Mouse (Mus musculus) ES-Bruce4 (cell line): ENCODE data around the gene Kcnd3. TPM values are rescaled to one million over a fixed set of nuclear protein-coding genes. Genes with fewer than 3 reads are reported as not detected.

Experiments used
- H3K27ac ChIP-seq: 2 replicates; pipeline ENCODE4 v1.5.1; 2012; ENCODE audit warnings: low read length, inconsistent platforms; ENCODE audit not compliant: insufficient read depth
- H3K27me3 ChIP-seq: 2 replicates; pipeline ENCODE4 v1.6.1; 2012; ENCODE audit warnings: mild to moderate bottlenecking, low read length, inconsistent platforms; ENCODE audit not compliant: control insufficient read depth, poor library complexity, insufficient read depth, severe bottlenecking
- H3K36me3 ChIP-seq: 2 replicates; pipeline ENCODE4 v1.6.1; 2012; ENCODE audit warnings: inconsistent platforms, mild to moderate bottlenecking, low read length, moderate library complexity; ENCODE audit not compliant: control insufficient read depth, poor library complexity, insufficient read depth, severe bottlenecking
- H3K4me1 ChIP-seq: one replicate; pipeline ENCODE4 v1.8.1; 2011; ENCODE audit warnings: low read length; ENCODE audit not compliant: control insufficient read depth, insufficient read depth
- H3K4me3 ChIP-seq: 2 replicates; pipeline ENCODE4 v1.5.1; 2011; ENCODE audit warnings: low read depth, mild to moderate bottlenecking, low read length
- H3K9ac ChIP-seq: 2 replicates; pipeline ENCODE4 v1.6.1; 2012; ENCODE audit warnings: low read depth, mild to moderate bottlenecking, inconsistent platforms; ENCODE audit not compliant: poor library complexity, severe bottlenecking
- H3K9me3 ChIP-seq: replicated peaks from 2 replicates; pipeline ENCODE4 v1.6.1; 2012; ENCODE audit warnings: mild to moderate bottlenecking, low read length, inconsistent platforms; ENCODE audit not compliant: control insufficient read depth, poor library complexity, insufficient read depth, severe bottlenecking
- CTCF ChIP-seq: IDR thresholded peaks from one replicate; pipeline ENCODE4 v1.8.1; 2011; ENCODE audit warnings: low read depth, low read length
- EP300 ChIP-seq: IDR thresholded peaks from 2 replicates; pipeline ENCODE4 v1.6.1; 2011; ENCODE audit warnings: low read depth, low read length; ENCODE audit not compliant: insufficient read depth
- POLR2A ChIP-seq: IDR thresholded peaks from one replicate; pipeline ENCODE4 v1.8.1; 2011; ENCODE audit warnings: low read length; ENCODE audit not compliant: insufficient read depth
- polyA plus RNA-seq: library from polyadenylated mRNA; stranded (reverse); fragments of >200 nt; gene quantifications from 2 replicates; pipeline ENCODE4 v1.2.4, GENCODE M21; 2011; ENCODE audit warnings: low read depth; ENCODE audit not compliant: missing spikeins, insufficient read depth, insufficient read length

Gene Kcnd3
- polyA plus RNA-seq, 1 experiment = not detected

DNA sequence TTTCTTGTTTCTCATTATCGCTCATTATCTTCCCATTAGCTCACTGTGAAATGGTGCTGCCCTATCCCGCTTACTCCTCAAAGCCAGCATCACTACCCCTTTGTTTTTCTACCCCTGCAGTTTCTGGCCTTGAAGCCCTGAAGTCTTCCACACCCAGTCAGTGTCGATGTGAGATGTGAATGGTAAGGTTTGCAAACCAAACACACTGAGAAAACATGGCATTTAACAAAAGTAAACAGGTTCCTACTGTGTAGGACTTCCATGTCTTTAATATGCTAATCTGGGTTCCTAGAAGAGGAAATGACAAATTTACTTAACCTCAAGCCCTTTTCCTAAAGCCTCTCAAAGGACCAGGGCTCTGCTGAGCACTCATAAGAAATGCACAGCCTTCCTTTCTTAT lies 118.7 kb downstream of the Kcnd3 start:
- no peaks in the 10 kb centered on the region for H3K27me3 ChIP-seq
- TF ChIP-seq CTCF (no peak), EP300 (no peak), POLR2A (no peak)
- H3K9ac ChIP-seq = no peak overlapping the region
- no peaks in the 10 kb centered on the region for H3K4me1 ChIP-seq
- no peak overlapping the region for H3K4me3 ChIP-seq
- H3K9me3 ChIP-seq = no peaks in the 10 kb centered on the region
- no peak overlapping the region for H3K27ac ChIP-seq
- no peaks in the 10 kb centered on the region for H3K36me3 ChIP-seq

- Histone ChIP-seq H3K9me3 (no peaks in the 10 kb centered on the region), H3K27ac (no peak overlapping the region), H3K9ac (no peak overlapping the region), H3K4me3 (no peak overlapping the region), H3K36me3 (no peaks in the 10 kb centered on the region), H3K27me3 (no peaks in the 10 kb centered on the region), H3K4me1 (no peaks in the 10 kb centered on the region)
- no peak for TF ChIP-seq CTCF
- TF ChIP-seq POLR2A = no peak
- TF ChIP-seq EP300 = no peak
Measured at GRCm38 (mm10) chr3:105571944-105572343, 119.8 kb downstream of the Kcnd3 start.

DNA sequence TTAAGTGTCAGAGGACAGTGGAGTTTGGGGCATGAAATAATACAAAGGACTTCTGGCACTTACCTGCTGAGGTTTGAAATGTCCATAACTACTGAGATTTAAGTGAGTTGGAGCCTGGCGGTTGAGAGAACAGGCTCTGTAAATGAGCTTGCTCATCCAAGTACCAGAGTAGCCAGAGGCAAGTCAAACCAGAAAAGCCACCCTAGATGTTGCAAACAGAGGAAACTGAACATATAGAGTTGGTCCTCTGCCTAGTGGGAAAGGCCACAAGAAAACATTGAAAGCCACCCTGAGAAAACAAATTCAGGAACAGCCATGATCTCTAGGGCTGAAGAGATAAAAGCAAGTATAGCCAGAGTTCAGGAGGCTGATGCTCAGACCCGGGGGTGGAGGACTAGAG lies 121.0 kb downstream of the Kcnd3 start:
- Histone ChIP-seq H3K27ac (no peak overlapping the region), H3K4me3 (no peak overlapping the region), H3K9ac (no peak overlapping the region), H3K27me3 (no peaks in the 10 kb centered on the region), H3K36me3 (no peaks in the 10 kb centered on the region), H3K4me1 (no peaks in the 10 kb centered on the region), H3K9me3 (no peaks in the 10 kb centered on the region)
- TF ChIP-seq CTCF = no peak
- no peak for TF ChIP-seq EP300
- TF ChIP-seq POLR2A = no peak

DNA sequence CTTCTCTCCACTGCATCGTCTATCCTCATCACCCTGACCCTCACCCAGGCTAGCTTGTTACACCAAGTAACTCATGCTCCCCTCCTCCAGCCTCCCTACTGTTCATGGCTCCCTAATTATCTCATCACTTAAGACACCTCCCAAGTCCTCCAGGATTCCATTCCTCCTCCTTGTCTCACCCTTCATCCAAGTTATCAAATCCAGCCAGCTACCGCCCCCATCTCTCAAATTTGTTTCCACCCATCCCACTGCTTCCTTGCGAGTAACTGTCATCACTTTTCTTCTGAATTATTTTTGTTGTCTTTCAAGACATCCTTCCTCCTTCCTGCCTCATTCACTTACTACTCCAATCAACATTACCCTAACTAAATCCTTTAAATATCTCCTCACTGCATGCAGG lies 126.2 kb downstream of the Kcnd3 start:
- no peak overlapping the region for H3K9ac ChIP-seq
- no peak overlapping the region for H3K4me3 ChIP-seq
- TF ChIP-seq POLR2A (no peak), CTCF (no peak), EP300 (no peak)
- no peaks in the 10 kb centered on the region for H3K27me3 ChIP-seq
- no peaks in the 10 kb centered on the region for H3K36me3 ChIP-seq
- H3K27ac ChIP-seq = no peak overlapping the region
- H3K9me3 ChIP-seq = no peaks in the 10 kb centered on the region
- H3K4me1 ChIP-seq = no peaks in the 10 kb centered on the region

GRCm38 (mm10) chr3:105581119-105581518 lies 129.0 kb downstream of the Kcnd3 start:
- no peaks in the 10 kb centered on the region for H3K36me3 ChIP-seq
- TF ChIP-seq EP300 (no peak), POLR2A (no peak), CTCF (no peak)
- H3K9ac ChIP-seq = no peak overlapping the region
- H3K4me1 ChIP-seq = no peaks in the 10 kb centered on the region
- H3K27me3 ChIP-seq = no peaks in the 10 kb centered on the region
- no peak overlapping the region for H3K27ac ChIP-seq
- no peak overlapping the region for H3K4me3 ChIP-seq
- no peaks in the 10 kb centered on the region for H3K9me3 ChIP-seq

DNA sequence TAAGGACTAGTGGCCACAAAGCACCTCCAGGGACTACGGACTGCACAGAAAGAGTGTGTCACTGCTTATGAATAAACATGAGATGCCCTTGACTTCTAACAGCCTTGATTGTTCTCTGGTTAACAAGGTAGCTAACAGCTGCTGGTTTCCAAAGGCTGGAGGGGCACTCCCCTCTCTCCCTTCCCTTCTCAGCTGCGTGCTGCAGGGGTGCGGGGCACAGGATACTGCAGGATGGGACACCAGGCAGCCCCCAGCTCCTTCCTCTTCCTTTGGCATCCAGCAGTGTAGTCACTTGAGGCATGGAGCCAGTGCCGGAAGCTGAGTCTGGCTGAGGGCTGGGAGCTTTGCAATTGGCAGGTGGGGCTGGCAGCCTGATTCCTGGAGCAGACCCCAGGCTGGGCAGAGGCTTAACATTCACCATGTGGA lies 133.6 kb downstream of the Kcnd3 start:
- no peaks in the 10 kb centered on the region for H3K4me1 ChIP-seq
- H3K27ac ChIP-seq = no peak overlapping the region

More for the DNA sequence above, 133.6 kb downstream of the Kcnd3 start:
- Histone ChIP-seq H3K36me3 (no peaks in the 10 kb centered on the region), H3K9me3 (no peaks in the 10 kb centered on the region), H3K4me3 (no peak overlapping the region), H3K9ac (no peak overlapping the region), H3K27me3 (no peaks in the 10 kb centered on the region)
- TF ChIP-seq CTCF (no peak), EP300 (no peak), POLR2A (no peak)
